Mouse (Mus musculus): ENCODE results near the gene Slc25a28.

Slc25a28 gene

DNA sequence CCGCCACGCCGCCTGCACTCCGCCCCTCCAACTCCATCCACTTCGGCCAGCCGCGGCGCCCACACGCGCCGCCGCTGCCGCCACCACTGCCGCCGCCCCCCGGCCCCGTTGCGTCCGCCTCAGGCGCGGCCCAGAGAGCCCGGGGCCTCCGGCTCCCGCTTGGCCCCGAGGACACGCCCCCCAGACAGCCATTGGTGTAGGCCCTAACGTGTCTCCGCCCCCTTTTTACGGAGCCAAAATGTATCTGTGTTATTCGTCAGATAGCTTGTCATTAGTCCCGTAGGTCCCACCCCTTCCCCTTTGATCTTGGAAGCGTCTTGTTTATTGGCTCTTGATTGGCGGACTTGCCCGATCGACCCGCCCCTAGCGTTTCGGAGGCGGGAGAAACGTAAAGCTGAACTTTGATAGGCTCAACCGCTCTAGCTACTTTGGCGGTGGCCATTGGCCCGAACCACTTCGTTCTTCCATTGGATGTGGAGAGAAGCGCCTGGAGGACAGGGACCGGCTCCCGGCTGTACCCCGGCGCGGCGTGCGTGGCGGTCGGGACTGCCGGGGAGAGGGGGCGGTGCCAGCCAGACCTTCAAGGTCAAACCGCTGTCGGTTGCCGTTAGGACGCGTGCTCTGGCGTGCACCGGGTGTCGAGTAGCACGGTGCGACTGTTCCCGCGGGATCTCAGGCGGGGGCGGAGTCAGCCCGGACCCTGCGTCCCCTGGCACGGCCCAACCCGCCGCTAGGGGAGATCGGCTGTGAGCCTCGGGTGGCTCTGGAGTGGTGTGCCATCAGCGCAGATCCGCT lies at the start of gene Slc25a28:
Slc25a28 (minus strand) TSS at position 152 of the 795 bp plus-strand sequence.
- DNase-seq (ENCODE audit: low spot score): peak; percentile 97

GRCm38 (mm10) chr19:43724194-43724593 lies 49.5 kb upstream of the Slc25a28 start:
- no peak for DNase-seq (ENCODE audit: low spot score)

DNA sequence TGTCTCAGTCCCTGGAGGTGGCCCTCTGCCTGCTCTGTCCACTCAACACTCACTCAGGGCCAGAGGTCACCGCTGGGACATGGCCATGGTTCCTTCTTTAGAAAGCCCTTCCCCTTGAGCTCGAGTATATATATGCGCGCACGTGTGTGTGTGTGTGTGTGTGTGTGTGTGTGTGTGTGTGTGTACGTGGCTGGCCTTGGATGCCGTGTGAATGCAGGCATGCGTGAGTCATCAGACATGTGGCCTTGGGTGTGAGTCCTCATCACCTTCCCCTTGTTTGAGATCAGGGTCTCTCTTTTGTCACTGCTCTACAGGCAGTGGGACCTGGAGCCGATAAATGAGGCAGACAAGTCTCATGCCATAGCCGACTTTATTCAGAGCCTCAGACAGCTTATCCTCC lies 48.8 kb upstream of the Slc25a28 start:
- no peak for DNase-seq (ENCODE audit: low spot score)

DNA sequence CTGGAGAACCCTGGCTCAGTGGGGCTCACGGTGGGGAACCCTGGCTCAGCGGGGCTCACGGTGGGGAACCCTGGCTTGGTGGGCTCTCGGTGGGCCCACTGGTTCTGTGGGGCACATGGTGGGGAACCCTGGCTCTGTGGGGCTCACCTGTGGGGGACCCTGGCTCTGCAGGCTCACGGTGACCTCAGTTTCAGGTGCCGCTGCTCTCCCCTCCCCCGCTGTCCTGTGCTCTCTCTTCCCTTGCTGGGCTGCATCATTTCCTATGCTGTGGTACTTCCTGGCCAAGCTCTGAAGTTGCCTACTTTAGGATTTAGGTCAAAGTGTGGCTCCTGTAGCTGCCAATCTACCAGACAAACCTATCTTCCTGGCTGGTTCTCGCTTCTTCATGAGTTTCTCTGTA lies 48.2 kb upstream of the Slc25a28 start:
- DNase-seq (ENCODE audit: low spot score): no peak

DNA sequence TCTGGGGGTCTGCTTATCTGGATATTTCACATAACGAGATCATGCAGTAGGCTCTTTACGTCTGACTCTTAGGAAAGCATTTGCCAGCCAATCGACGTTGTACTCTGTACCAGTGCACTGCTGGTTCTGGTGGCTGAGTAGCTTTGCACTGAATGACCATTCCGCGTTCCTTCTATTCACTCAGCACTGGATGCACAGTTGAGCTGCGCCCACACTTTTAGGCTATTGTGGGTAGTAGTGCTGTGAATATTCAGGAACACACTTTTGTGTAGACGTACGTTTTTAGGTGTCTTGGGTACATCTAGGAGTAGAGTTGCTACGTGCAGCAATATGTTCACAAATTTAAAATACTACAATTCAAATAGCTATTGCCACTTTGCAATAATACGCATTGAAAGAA lies 45.4 kb upstream of the Slc25a28 start:
- no peak for DNase-seq (ENCODE audit: low spot score)

DNA sequence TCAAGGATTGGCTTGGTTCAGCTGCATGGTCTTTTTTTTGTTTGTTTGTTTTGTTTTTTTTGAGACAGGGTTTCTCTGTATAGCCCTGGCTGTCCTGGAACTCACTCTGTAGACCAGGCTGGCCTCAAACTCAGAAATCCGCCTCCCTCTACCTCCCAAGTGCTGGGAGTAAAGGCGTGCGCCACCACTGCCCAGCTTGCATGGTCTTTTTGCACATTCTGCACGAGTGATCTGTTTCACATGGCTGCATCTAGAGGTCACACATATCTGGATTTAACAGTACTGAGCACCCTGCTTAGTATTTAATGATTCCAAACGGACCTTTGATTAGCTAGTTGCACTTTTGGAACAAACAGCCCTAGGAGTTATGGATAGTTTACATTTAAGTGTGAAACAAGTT lies 37.3 kb upstream of the Slc25a28 start:
- DNase-seq (ENCODE audit: low spot score): no peak

DNA sequence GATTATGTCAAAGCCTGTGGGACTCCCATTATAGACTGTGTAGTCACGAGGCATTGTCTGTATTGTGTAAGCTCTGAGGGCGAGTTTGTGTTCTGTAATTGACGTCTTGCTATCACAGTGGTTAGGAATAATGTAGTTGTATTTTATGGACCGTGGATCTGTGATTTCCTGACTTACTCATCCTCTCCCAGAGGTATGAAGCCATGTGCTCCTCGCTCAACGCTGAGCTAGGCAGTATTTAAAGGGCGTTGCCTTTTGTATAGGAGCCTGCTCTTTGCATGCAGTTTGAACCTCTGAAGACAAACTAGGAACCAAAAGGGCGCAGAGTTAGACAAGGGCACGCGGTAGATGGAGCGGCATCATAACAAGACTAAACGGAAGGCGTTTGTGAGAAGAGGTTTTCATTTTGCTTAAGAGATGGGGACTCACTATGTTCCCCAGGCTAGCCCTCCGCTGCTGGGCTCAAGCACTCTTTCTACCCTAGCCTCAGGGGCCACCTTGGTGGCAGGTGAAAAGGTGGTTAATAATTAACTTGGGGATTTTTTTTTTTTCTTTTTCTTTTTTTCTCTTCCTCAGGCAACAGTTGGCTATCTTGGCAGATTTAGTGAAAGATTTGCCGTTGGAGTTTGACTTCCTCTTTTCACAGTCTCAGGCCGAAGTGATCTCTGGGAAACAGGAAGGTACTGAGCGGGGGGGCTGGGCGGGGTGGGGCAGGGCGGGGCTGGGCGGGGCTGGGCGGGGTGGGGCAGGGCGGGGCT lies 36.7 kb upstream of the Slc25a28 start:
- no peak for DNase-seq (ENCODE audit: low spot score)

GRCm38 (mm10) chr19:43709317-43709716 lies 34.6 kb upstream of the Slc25a28 start:
- DNase-seq (ENCODE audit: low spot score): no peak

DNA sequence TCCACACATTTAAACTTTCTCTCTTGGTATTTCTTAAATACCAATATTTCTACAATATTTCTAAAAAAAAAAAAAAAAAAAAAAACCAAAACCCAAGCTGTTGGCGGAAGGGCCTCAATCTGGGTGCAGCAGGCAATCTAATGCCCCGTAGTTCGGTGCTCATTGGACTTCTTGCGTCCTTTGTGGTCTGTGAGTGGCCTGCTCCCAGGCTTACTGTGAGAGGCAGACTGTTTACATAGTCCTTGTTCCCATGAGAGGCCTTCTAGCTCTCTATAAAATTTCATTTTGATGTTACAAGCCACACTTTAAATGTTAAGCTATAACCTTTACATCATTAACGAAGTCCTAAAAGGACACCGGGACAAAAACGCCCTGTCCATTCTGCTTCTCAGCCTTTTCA lies 33.5 kb upstream of the Slc25a28 start:
- no peak for DNase-seq (ENCODE audit: low spot score)

DNA sequence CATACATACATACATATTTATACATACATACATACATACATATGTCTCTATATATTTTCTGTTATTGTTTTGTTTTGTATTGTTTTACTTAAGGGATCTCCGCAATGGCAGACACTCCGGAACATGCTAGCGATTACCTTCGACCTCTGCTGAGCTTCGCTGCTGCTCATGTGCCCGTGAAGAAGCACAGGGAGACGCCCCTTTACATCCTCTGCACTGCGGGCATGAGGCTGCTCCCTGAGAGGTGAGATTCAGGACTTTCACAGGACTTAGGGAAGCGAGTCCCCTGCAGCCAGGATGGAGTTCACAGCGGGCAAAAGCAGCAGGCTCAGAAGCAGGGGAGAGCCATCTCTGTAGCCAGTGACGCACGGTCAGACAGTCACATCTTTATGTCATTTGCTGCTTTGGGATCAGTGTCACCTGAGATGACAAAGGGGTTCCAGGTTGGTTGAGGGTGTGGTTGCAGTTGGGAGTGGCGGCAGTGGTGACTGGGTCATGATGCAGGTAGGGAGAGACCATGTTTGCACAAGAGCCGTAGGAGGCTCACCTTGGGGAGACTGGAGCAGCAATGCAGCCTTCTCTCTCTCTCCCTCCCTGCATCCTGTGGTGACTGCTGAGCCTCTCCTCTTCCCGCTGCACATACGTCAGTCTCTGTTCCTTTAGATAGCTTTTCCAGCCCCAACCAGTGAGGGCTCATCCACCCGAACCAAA lies 30.3 kb upstream of the Slc25a28 start:
- no peak for DNase-seq (ENCODE audit: low spot score)

DNA sequence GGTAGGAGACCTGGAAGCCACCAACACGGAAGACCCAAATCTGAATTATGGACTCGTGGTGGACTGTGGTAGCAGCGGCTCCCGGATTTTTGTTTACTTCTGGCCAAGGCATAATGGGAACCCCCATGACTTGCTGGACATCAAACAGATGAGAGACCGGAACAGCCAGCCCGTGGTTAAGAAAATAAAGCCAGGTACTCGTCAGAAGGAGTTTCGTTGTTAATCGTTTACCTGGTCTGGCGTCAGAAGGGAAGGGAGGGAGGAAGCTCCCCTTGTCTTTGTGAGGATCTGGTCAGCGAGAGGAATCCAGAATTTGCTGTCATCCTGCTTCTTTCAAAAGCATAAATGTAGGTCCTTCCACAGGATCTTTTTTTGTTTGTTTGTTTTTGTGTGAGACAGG lies 29.5 kb upstream of the Slc25a28 start:
- no peak for DNase-seq (ENCODE audit: low spot score)

- DNase-seq (ENCODE audit: low spot score): no peak
These were observed 25.1 kb upstream of the Slc25a28 start for GRCm38 (mm10) chr19:43699763-43700155.

GRCm38 (mm10) chr19:43699021-43699762 lies 24.5 kb upstream of the Slc25a28 start:
- DNase-seq (ENCODE audit: low spot score): no peak

GRCm38 (mm10) chr19:43697666-43698370 lies 23.1 kb upstream of the Slc25a28 start:
- DNase-seq (ENCODE audit: low spot score): no peak

DNA sequence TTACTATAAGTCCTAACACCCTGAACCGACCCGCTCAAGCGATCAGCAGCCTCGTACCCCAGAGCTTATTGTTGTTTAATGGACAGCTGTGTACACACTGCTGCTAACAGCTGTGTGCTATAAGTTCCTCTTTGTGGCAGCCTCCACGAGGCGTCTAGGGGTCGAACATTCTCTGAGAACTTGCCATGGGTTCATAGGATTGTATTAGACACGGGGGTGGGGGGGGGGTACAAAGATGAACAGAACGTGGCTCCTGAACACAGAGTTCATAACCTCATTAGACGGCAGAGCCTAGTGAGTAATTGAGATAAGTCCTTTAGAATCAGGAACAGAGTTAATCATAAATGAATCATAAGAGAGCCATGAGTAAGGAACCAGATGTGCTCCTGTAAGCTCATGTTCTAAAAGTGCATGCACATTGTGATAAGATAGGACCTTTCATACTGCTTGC lies 20.9 kb upstream of the Slc25a28 start:
- DNase-seq (ENCODE audit: low spot score): no peak

GRCm38 (mm10) chr19:43692815-43693214 lies 18.1 kb upstream of the Slc25a28 start:
- no peak for DNase-seq (ENCODE audit: low spot score)

DNA sequence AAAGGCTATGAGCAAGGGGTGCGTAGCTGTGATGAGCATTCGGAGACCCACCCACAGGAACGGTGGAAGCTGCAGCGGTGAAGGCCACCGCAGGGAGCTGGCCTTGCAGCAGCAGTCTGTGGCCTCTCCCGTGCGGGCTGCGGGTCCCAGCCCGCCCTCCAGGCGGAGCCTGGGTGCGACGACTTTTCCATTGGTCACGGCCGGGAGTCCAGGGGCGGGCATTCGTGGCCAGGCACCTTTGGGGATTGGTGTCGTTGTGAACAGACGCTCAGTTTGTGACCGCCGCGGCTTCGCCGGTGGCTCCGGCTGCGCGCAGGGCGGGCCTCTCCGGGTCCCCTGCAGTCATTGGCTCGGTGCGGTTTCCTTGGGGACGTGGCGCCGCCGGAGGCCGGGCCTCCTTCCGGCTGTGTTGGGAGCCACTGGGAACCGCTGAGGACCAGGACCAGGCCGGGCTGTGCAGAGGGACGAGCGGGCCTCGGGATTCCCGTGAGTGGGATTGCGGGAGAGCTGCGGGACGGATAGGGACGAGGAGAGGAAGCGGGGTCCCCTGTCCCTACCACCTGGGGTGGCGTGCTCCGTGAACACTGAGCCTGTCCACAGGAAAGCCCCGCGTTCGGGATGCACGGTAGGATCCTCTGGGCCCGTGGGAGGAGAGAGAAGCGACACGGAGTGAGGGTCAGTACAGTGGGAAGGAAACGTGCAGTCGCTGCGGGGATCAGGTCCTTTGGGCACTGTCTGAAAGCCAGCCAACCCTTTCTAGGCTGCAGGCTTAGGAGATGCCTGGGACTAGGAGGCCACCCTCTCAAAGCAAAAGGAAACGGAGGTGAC lies 15.0 kb upstream of the Slc25a28 start, which contains the start of gene Entpd7:
Entpd7 (plus strand) TSS at position 254 of the 828 bp plus-strand sequence.
- peak; percentile 90 for DNase-seq (ENCODE audit: low spot score)

GRCm38 (mm10) chr19:43681541-43681940 lies 6.9 kb upstream of the Slc25a28 start:
- no peak for DNase-seq (ENCODE audit: low spot score)

DNA sequence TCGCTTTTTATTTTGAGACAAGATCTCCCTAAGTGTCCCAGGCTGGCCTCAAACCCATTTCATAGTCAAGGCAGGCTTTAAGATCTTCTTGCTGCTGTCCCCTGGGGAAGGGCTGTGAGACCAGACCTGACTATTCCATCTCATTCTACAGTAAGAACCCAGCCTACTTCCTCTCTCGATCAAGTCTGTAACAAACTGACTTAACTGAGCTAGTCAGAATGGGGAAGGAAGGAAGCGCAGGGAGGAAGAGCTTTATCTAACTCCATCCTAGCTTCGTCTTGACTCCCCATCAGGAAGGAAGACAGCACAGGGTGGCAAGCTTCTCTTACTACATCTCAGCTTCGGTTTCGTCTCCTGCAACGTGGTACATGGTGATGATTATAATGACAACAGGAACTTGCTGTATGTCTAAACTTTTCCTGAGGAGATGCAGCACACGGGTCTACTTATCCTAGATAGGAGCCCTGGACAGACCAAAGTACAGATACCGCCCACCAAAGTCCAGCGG lies 4.8 kb upstream of the Slc25a28 start:
- DNase-seq (ENCODE audit: low spot score): no peak

DNA sequence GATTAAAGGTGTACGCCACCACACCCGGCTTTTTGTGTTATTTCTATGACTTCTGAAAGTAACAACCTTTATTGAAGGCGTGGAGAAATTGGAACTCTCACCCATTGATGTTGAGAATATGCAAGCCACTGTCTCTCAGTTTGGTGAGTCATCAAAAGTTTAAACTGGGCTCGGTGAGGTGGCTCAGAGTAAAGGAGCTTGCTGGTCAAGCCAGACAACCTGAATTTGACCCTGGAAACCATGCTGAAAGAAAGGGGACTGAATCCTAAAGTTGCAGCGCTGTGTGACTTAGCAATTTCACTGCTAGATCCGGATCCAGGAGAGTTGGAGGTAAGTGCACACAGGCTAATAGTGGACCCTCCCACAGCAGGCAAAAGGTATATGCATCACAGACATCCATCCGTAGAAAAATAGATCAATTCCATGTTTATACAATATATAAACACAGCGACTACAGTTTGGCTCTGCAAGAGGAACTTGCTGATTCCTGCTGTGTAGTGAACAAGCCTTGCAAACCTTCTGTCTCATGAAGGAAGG lies 3.9 kb upstream of the Slc25a28 start:
- DNase-seq (ENCODE audit: low spot score): no peak

Measured in spleen, adult 12 weeks (tissue).